Mouse (Mus musculus) retina, postnatal 7 days (tissue): Measurements from ENCODE around the gene Mmp27.

Experiments
- DNase-seq: peaks from one replicate; pipeline ENCODE4 v3.0.0-alpha.2; 2012; ENCODE audit warnings: low read depth, low spot score

Gene Mmp27

GRCm38 (mm10) chr9:7602982-7603742 is 32.0 kb downstream of the Mmp27 start:
- peak; percentile 43 for DNase-seq

- DNase-seq = no peak
These were observed 32.8 kb downstream of the Mmp27 start for GRCm38 (mm10) chr9:7604005-7604404.

DNA sequence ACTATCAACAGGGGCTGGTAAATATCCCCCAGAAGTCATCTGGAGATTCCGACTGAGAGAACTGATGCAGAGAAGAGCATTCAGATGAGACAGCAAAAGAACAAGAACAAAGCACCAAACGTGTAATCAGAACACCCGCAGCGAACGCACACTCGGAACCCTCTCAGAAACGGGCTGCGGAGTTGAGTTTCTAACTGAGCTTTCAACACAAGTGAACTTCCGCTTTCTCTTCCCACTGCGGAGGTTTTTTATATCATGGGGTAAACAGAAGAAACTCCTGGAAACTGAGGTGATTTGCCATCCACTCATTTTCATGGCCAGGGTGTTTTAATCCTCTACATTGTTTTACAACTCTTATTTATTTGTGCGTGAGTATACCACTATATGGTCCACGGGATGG is 34.4 kb downstream of the Mmp27 start:
- no peak for DNase-seq

DNA sequence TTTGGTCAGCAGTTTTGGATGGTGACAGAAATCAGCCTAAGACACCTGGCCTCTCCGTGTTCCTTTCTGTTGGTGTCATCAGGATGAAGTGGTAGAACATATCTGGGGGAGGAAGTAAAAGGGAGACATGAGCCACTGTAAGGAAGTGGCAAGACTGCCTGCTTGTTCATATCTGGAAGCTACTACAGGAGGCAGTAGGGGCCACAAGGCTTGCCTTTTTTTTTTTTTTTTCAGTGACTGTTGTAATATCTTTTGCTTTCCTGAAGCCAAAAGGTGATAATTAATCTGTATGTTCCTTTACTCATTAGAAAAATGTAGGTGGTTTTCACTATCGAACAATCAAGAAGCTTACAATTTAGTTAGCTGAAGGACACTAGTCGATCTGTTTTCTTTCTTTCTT is 51.4 kb downstream of the Mmp27 start:
- DNase-seq = no peak

DNA sequence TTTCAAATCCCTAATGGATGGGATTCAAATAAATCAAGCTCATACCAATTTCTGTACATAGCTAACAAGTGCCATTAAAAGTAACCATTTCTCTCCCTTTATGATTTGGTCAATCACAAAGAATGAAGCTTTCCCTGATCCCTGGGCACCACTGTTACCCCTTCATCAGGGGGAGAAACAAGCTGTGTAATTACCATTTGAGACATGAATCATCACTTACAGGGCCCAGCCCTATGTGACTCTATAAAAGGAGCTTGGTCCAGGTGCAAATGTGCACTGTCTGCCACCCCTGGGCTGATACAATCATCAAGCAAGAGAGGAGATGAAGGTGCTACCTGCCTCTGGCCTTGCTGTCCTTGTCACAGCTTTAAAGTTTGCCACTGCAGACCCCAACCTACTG is 56.7 kb downstream of the Mmp27 start, which contains the start of gene Mmp20:
Gene Mmp20, plus strand, starts transcription at position 301 of the 400 bp plus-strand sequence.
- DNase-seq = no peak
